Mouse (Mus musculus) midbrain, embryonic 14.5 days (tissue): ENCODE results near the gene Bend3. TPM values are rescaled to one million over a fixed set of nuclear protein-coding genes. Genes with fewer than 3 reads are reported as not detected.
A peak's percentile ranks its signal among the peaks of the same experiment; 100 is the strongest.

Source experiments
- ATAC-seq: fragments of 200-750 bp; cut with Nextera tagmentation; 2 replicates; pipeline ENCODE4 v1.8.0; 2017; ENCODE audit warnings: moderate number of reproducible peaks, moderate library complexity; ENCODE audit not compliant: low FRiP score, low TSS enrichment
- DNase-seq: peaks from one replicate; pipeline ENCODE4 v3.0.0-alpha.2; 2015
- H3K27ac ChIP-seq: fragments of 300-500 bp; sonication (generic); replicated peaks from 2 replicates; pipeline ENCODE4 v1.5.1; 2014; ENCODE audit warnings: mild to moderate bottlenecking, low read depth, low read length, moderate library complexity
- H3K27me3 ChIP-seq: fragments of 300-500 bp; sonication (generic); 2 replicates; pipeline ENCODE4 v1.6.1; 2014; ENCODE audit warnings: low read length, control low read depth, mixed read lengths; ENCODE audit not compliant: control insufficient read depth, insufficient read depth
- H3K36me3 ChIP-seq: fragments of 300-500 bp; sonication (generic); 2 replicates; pipeline ENCODE4 v1.6.1; 2014; ENCODE audit warnings: low read length, control low read depth; ENCODE audit not compliant: control insufficient read depth, insufficient read depth
- H3K4me1 ChIP-seq: fragments of 300-500 bp; sonication (generic); 2 replicates; pipeline ENCODE4 v1.6.1; 2014; ENCODE audit warnings: mild to moderate bottlenecking, antibody characterized with exemption, low read length, control low read depth; ENCODE audit not compliant: control insufficient read depth, insufficient read depth
- H3K4me2 ChIP-seq: fragments of 300-500 bp; sonication (generic); 2 replicates; pipeline ENCODE4 v1.6.1; 2014; ENCODE audit warnings: mild to moderate bottlenecking, low read length, moderate library complexity
- H3K4me3 ChIP-seq: fragments of 300-500 bp; sonication (generic); replicated peaks from 2 replicates; pipeline ENCODE4 v1.5.1; 2014; ENCODE audit warnings: low read depth, low read length
- H3K9ac ChIP-seq: fragments of 300-500 bp; sonication (generic); replicated peaks from 2 replicates; pipeline ENCODE4 v1.6.1; 2014; ENCODE audit warnings: mild to moderate bottlenecking, low read length, moderate library complexity
- H3K9me3 ChIP-seq: fragments of 300-500 bp; sonication (generic); 2 replicates; pipeline ENCODE4 v1.6.1; 2016; ENCODE audit warnings: low read length, control low read depth, mixed read lengths; ENCODE audit not compliant: control insufficient read depth
- WGBS: fragments of 180-500 bp; shearing (Covaris S2); extraction: QIAGEN DNeasy Blood & Tissue Kit; methylation state at CpG from one replicate; pipeline ENCODE4 v1.1.7; 2014; 5-methylcytosine and 5-hydroxymethylcytosine counted together
- polyA plus RNA-seq: library from polyadenylated mRNA; unstranded; fragments of >200 nt; fragmentation: Nextera tagmentation; extraction: Ambion mirVana; gene quantifications from 2 replicates; pipeline ENCODE4 v1.2.1, GENCODE M21; 2014

Bend3 gene
- polyA plus RNA-seq, result 3.8 and 6.1 TPM in 2 replicates

DNA sequence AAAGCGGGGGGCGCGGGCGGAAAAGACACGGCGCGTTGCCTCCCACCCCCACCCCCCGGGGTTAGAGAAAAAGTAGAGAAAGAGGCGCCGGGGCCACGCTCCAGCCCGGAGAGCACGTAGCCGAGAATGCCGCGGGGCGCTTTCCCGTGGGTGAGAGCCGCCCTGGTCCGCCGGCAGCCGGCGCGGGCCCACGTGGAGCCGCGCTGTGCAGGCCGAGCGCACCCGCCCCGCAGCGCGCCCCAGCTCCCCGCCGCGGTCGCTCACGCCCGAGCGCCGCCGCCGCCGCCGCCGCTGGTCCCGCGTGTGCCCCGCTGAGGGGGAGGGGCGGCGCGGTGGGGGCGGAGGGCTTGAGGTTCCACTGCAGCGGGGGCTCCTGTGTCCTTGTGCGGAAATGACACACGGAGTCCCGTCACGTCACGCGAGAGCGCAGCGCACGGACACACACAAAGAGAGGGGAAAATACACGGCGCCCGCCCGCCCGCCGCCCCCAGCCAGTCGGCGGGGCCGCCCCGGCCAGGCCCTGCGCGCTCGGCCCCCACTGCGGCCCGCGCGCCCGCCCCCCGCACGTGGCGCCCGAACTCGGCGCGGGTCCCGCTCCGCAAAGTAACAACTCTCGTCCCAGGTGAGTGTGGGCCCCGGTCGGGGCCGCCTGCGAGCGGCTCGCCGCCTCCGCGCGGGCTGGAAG is at the start of gene Bend3:
Gene Bend3 (plus strand): TSS at position 81 of the 685 bp plus-strand sequence.
- Histone ChIP-seq H3K4me1 (peaks cover 35% of the 10 kb centered on the region), H3K9ac (peak within 1 kb of the TSS; percentile 97), H3K27ac (peak within 1 kb of the TSS; percentile 99), H3K4me3 (peak within 1 kb of the TSS; percentile 76), H3K4me2 (peak within 1 kb of the TSS; percentile 98), H3K36me3 (no peaks in the 10 kb centered on the region), H3K9me3 (no peaks in the 10 kb centered on the region), H3K27me3 (no peaks in the 10 kb centered on the region)
- peak; percentile 82 for DNase-seq
- ATAC-seq, result peak; percentile 74
- WGBS, result under 1% methylated on average over 82 of the region's 101 CpGs

GRCm38 (mm10) chr10:43430606-43431005 is 48.0 kb upstream of the Bend3 start:
- 90% methylated on average over 5 of the region's 5 CpGs for WGBS
- Histone ChIP-seq H3K4me3 (no peak overlapping the region), H3K4me1 (0 out of 2 replicates have a peak, but pooled peaks cover 4% of the 10 kb centered on the region), H3K9me3 (no peaks in the 10 kb centered on the region; the same call in 1 of the 2 replicates), H3K27ac (no peak overlapping the region), H3K4me2 (no peak overlapping the region), H3K27me3 (no peaks in the 10 kb centered on the region), H3K36me3 (no peaks in the 10 kb centered on the region), H3K9ac (no peak overlapping the region)
- ATAC-seq (no peak), DNase-seq (no peak)

DNA sequence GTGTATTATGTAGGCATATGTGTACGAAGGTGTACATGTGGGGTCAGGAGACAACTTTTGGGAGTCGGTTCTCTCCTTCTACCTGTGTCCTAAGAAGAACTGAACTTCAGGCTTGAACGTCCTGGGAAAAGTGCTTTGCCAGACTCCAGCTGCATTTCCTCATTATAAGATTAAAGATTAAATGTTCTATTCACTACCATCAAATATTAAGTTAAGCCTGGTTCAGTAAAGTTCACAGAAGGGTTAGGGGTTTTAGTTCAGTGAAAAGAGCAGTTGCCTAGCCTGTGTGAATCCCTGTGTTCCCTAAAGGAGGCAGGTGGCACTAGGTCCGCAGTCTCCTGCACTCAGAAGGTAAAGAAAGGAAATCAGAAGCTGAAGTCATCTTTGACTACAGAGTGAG is 44.3 kb upstream of the Bend3 start:
- ATAC-seq (no peak), DNase-seq (no peak)
- H3K4me2 ChIP-seq, result no peak overlapping the region
- peaks cover 5% of the 10 kb centered on the region for H3K4me1 ChIP-seq
- H3K9me3 ChIP-seq, result no peaks in the 10 kb centered on the region; the same call in 1 of the 2 replicates
- H3K9ac ChIP-seq, result no peak overlapping the region
- no peak overlapping the region for H3K27ac ChIP-seq
- no peak overlapping the region for H3K4me3 ChIP-seq
- H3K36me3 ChIP-seq, result no peaks in the 10 kb centered on the region
- H3K27me3 ChIP-seq, result no peaks in the 10 kb centered on the region
- 90% methylated on average over 4 of the region's 4 CpGs for WGBS

DNA sequence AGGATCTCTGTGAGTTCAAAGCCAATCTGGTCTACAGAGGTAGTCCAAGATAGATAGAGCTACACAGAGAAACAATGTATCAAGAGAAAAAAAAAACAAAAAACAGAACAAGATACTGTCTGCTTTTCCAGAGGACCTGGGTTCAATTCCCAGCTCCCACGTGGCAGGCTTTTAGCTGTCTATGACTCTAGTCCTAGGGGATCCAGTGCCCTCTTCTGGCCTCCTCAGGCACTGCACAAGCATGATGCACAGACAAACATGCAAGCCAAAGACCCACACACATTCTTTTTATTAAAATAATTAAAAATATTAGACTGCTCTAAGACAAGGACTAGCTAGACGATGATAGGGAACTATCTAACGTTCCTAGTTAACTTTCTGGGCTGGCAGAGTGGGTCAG is 42.9 kb upstream of the Bend3 start:
- no peak for ATAC-seq
- H3K27ac ChIP-seq, result no peak overlapping the region
- H3K27me3 ChIP-seq, result no peaks in the 10 kb centered on the region
- DNase-seq, result no peak
- 92% methylated on average over 3 of the region's 3 CpGs for WGBS
- H3K4me2 ChIP-seq, result no peak overlapping the region
- H3K36me3 ChIP-seq, result no peaks in the 10 kb centered on the region
- no peaks in the 10 kb centered on the region for H3K9me3 ChIP-seq
- no peak overlapping the region for H3K4me3 ChIP-seq
- peaks cover 15% of the 10 kb centered on the region for H3K4me1 ChIP-seq
- no peak overlapping the region for H3K9ac ChIP-seq

GRCm38 (mm10) chr10:43439492-43439941 is 39.1 kb upstream of the Bend3 start:
- ATAC-seq (peak; percentile 63), DNase-seq (peak; percentile 86)
- 4% methylated on average over 7 of the region's 7 CpGs for WGBS
- no peaks in the 10 kb centered on the region for H3K27me3 ChIP-seq
- peak overlapping the region; percentile 27 for H3K4me2 ChIP-seq
- H3K27ac ChIP-seq, result peak overlapping the region; percentile 88
- no peaks in the 10 kb centered on the region for H3K36me3 ChIP-seq
- no peaks in the 10 kb centered on the region for H3K9me3 ChIP-seq
- no peak overlapping the region for H3K4me3 ChIP-seq
- 0 out of 2 replicates have a peak overlapping the region, but pooled peaks have one; percentile 6 for H3K9ac ChIP-seq
- peaks cover 15% of the 10 kb centered on the region for H3K4me1 ChIP-seq

GRCm38 (mm10) chr10:43440050-43440449 is 38.6 kb upstream of the Bend3 start:
- H3K36me3 ChIP-seq, result no peaks in the 10 kb centered on the region
- H3K9me3 ChIP-seq, result no peaks in the 10 kb centered on the region
- H3K4me2 ChIP-seq, result peak overlapping the region; percentile 27
- 17% methylated on average over 13 of the region's 13 CpGs for WGBS
- peak overlapping the region; percentile 88 for H3K27ac ChIP-seq
- DNase-seq (peak; percentile 73), ATAC-seq (peak; percentile 41; the same call in 1 of the 2 replicates)
- H3K27me3 ChIP-seq, result no peaks in the 10 kb centered on the region
- no peak overlapping the region for H3K9ac ChIP-seq
- no peak overlapping the region for H3K4me3 ChIP-seq
- H3K4me1 ChIP-seq, result peaks cover 15% of the 10 kb centered on the region

DNA sequence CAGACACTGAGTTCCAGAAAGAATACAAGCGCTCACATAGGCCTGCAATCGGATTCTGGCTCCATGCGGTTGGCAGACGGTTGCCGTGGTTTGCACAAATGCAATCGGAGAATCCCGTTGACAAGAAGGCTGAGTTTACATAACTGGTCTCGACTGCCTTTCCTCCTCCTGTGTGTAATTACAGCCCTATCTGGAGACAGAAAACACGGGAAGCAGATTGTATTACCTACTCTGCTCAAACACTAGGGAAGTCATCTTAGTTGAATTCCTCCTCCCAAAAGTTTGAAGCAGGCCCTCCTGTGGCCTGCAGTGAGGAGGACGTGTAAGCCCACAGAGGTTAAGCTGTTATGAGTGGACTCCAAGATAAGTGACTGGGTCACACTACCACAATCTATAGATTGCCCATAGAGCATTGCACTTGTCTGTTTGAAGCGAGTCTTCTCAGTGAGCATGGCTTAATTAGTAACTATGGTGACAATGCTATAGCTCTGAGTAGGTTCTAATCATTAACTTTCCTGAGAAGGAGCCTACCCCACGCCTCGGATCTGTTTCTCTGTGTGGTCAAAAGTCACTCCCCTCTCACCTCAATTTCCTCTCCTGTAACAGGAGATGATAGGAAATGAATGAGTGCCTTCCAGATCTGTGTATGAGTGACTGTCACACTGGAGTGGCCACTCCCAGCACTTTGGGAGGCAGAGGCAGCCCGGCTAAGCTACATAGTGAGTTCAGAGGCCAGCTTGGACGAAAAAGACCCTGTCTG is 37.5 kb upstream of the Bend3 start:
- H3K4me3 ChIP-seq, result no peak overlapping the region
- 63% methylated on average over 15 of the region's 15 CpGs for WGBS
- H3K9me3 ChIP-seq, result no peaks in the 10 kb centered on the region
- no peaks in the 10 kb centered on the region for H3K36me3 ChIP-seq
- H3K4me2 ChIP-seq, result no peak overlapping the region
- no peaks in the 10 kb centered on the region for H3K27me3 ChIP-seq
- ATAC-seq (no peak), DNase-seq (no peak)
- H3K4me1 ChIP-seq, result peaks cover 15% of the 10 kb centered on the region
- no peak overlapping the region for H3K9ac ChIP-seq
- H3K27ac ChIP-seq, result peak overlapping the region; percentile 88

DNA sequence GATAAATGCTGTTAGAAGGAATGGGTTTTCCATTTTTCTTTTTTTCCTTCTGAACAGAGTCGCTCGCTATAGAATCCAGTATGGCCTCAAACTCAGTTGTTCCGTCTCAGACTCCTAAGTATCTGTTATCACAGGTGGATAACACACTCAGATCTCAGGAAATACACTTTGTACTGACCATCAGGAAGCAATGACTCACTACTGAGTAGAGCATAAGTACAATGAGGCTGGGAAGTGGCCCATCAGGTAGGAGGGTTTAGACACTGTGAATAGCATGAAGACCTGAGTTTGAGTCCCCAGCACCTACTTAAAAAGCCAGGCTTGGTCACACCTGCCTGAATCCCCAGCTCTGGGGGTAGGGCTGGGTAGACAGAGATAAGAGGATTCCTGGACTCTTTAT is 30.0 kb upstream of the Bend3 start:
- ATAC-seq (no peak), DNase-seq (no peak)
- WGBS, result 87% methylated on average over 3 of the region's 3 CpGs
- Histone ChIP-seq H3K4me2 (no peak overlapping the region), H3K27ac (no peak overlapping the region), H3K27me3 (no peaks in the 10 kb centered on the region), H3K4me3 (no peak overlapping the region), H3K9ac (no peak overlapping the region), H3K9me3 (no peaks in the 10 kb centered on the region), H3K36me3 (no peaks in the 10 kb centered on the region), H3K4me1 (0 out of 2 replicates have a peak, but pooled peaks cover 5% of the 10 kb centered on the region)
